ENCODE assay signal across 18 mouse cellular contexts in the genomic region with DNA sequence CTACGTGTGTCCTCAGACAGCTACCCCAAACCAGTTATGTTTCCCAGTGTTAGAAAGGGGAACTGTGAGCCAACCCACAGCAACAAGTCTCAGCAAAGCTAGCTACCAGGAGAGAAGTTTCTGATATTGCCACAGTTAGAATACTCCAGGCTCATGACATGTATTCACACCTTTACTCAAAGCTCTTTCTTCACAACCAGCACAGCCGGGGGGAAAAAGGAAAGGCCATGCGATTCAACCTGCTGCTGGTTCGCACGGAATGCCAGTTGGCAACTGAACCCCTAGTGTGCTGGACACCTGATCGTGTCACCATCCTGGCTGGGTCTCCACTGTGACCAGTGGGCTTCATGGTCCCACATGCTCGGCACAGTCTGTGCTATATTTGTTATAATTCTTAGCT. TPM values are rescaled to one million over a fixed set of nuclear protein-coding genes. Genes with fewer than 3 reads are reported as not detected.
DNase-seq lines count a peak whose midpoint lies in the region; ATAC-seq and TF ChIP-seq lines count a peak whose summit lies in the region.
"Had no signal": no experiment of that assay in that cellular context is flagged by ENCODE, and none has a peak within 500 bp of the region (broad histone marks: within the 10 kb centered on the region; RNA-seq: fewer than 3 reads in every experiment).

No protein-coding gene starts in this region.

- no peak for TF ChIP-seq CTCF in intestine, postnatal 0 days (IDR thresholded peaks at IDR 0.05; ENCODE audit: low read depth)
- TF ChIP-seq CTCF in stomach, postnatal 0 days (IDR thresholded peaks at IDR 0.05; ENCODE audit: low read depth), result no peak
- no peak for TF ChIP-seq CTCF in midbrain, postnatal 0 days (IDR thresholded peaks at IDR 0.05)

- no peaks in the 10 kb centered on the region for H3K27me3 ChIP-seq in intestine, embryonic 15.5 days (replicated peaks)
- no peaks in the 10 kb centered on the region for H3K27me3 ChIP-seq in intestine, postnatal 0 days (replicated peaks; ENCODE audit: control insufficient read depth, insufficient read depth, low read length)
- H3K27me3 ChIP-seq in stomach, embryonic 14.5 days (ENCODE audit: control insufficient read depth, insufficient read depth, low read length), result no peaks in the 10 kb centered on the region
- no peaks in the 10 kb centered on the region for H3K27me3 ChIP-seq in stomach, postnatal 0 days (ENCODE audit: control insufficient read depth, insufficient read depth, low read length)
- peaks cover 11% of the 10 kb centered on the region; the same call in 1 of the 2 replicates for H3K27me3 ChIP-seq in liver, embryonic 13.5 days
- H3K27me3 ChIP-seq in midbrain, postnatal 0 days (ENCODE audit: insufficient read depth, low read length), result 0 out of 2 replicates have a peak, but pooled peaks cover 4% of the 10 kb centered on the region
- H3K27me3 ChIP-seq: Patski had no signal

- no peak overlapping the region for H3K27ac ChIP-seq in intestine, embryonic 15.5 days
- H3K27ac ChIP-seq in intestine, postnatal 0 days (ENCODE audit: low read depth, low read length), result no peak overlapping the region
- no peak overlapping the region for H3K27ac ChIP-seq in stomach, embryonic 14.5 days (ENCODE audit: low read length)
- H3K27ac ChIP-seq in stomach, postnatal 0 days (replicated peaks), result no peak overlapping the region
- no peak overlapping the region for H3K27ac ChIP-seq in liver, embryonic 13.5 days
- no peak overlapping the region for H3K27ac ChIP-seq in midbrain, postnatal 0 days (ENCODE audit: low read depth, low read length)
- H3K27ac ChIP-seq: forebrain, embryonic 12.5 days; midbrain, embryonic 15.5 days; neural tube, embryonic 15.5 days had no signal

- peak overlapping the region; percentile 69; the same call in 1 of the 2 replicates for H3K4me2 ChIP-seq in intestine, embryonic 15.5 days (replicated peaks)
- no peak overlapping the region for H3K4me2 ChIP-seq in intestine, postnatal 0 days (replicated peaks; ENCODE audit: low read depth)
- peak overlapping the region; percentile 52; the same call in 1 of the 2 replicates for H3K4me2 ChIP-seq in stomach, embryonic 14.5 days (replicated peaks; ENCODE audit: low read depth, low read length)
- no peak overlapping the region; the same call in 1 of the 2 replicates for H3K4me2 ChIP-seq in stomach, postnatal 0 days (replicated peaks; ENCODE audit: low read depth)
- peak overlapping the region; percentile 69 for H3K4me2 ChIP-seq in liver, embryonic 13.5 days
- no peak overlapping the region for H3K4me2 ChIP-seq in midbrain, postnatal 0 days (ENCODE audit: low read depth, low read length, poor library complexity, severe bottlenecking)

- no peaks in the 10 kb centered on the region for H3K9me3 ChIP-seq in intestine, embryonic 15.5 days
- no peaks in the 10 kb centered on the region for H3K9me3 ChIP-seq in intestine, postnatal 0 days (ENCODE audit: control insufficient read depth)
- H3K9me3 ChIP-seq in stomach, embryonic 14.5 days (ENCODE audit: control insufficient read depth, low read depth, low read length), result no peaks in the 10 kb centered on the region
- H3K9me3 ChIP-seq in stomach, postnatal 0 days (ENCODE audit: control insufficient read depth, low read length), result no peaks in the 10 kb centered on the region
- no peaks in the 10 kb centered on the region for H3K9me3 ChIP-seq in liver, embryonic 13.5 days (replicated peaks)
- H3K9me3 ChIP-seq in midbrain, postnatal 0 days (ENCODE audit: low read length), result no peaks in the 10 kb centered on the region
- H3K9me3 ChIP-seq: forebrain, embryonic 12.5 days; midbrain, embryonic 15.5 days; neural tube, embryonic 15.5 days had no signal

- no peak overlapping the region for H3K4me3 ChIP-seq in intestine, embryonic 15.5 days (replicated peaks)
- no peak overlapping the region for H3K4me3 ChIP-seq in intestine, postnatal 0 days (ENCODE audit: low read depth, low read length)
- H3K4me3 ChIP-seq in stomach, embryonic 14.5 days (ENCODE audit: low read depth, low read length), result no peak overlapping the region
- no peak overlapping the region for H3K4me3 ChIP-seq in stomach, postnatal 0 days (ENCODE audit: low read depth, low read length)
- H3K4me3 ChIP-seq in liver, embryonic 13.5 days (replicated peaks), result no peak overlapping the region; the same call in 1 of the 2 replicates
- no peak overlapping the region for H3K4me3 ChIP-seq in midbrain, postnatal 0 days (ENCODE audit: low read depth, low read length)

- no peaks in the 10 kb centered on the region for H3K36me3 ChIP-seq in intestine, embryonic 15.5 days
- no peaks in the 10 kb centered on the region for H3K36me3 ChIP-seq in intestine, postnatal 0 days (ENCODE audit: control insufficient read depth, insufficient read depth)
- no peaks in the 10 kb centered on the region for H3K36me3 ChIP-seq in stomach, embryonic 14.5 days (ENCODE audit: control insufficient read depth, insufficient read depth, low read length)
- H3K36me3 ChIP-seq in stomach, postnatal 0 days (ENCODE audit: control insufficient read depth, insufficient read depth, low read length), result no peaks in the 10 kb centered on the region
- H3K36me3 ChIP-seq in liver, embryonic 13.5 days, result no peaks in the 10 kb centered on the region
- no peaks in the 10 kb centered on the region for H3K36me3 ChIP-seq in midbrain, postnatal 0 days (ENCODE audit: insufficient read depth, low read length)
- H3K36me3 ChIP-seq: forebrain, embryonic 12.5 days; midbrain, embryonic 15.5 days; neural tube, embryonic 15.5 days had no signal

- TF ChIP-seq EP300 in stomach, postnatal 0 days (optimal IDR thresholded peaks at IDR 0.05), result no peak

- H3K9ac ChIP-seq in intestine, embryonic 15.5 days, result no peak overlapping the region
- H3K9ac ChIP-seq in intestine, postnatal 0 days (ENCODE audit: low read depth, low read length), result no peak overlapping the region
- H3K9ac ChIP-seq in stomach, embryonic 14.5 days (replicated peaks; ENCODE audit: low read depth, low read length), result no peak overlapping the region
- H3K9ac ChIP-seq in stomach, postnatal 0 days (ENCODE audit: low read length), result no peak overlapping the region
- H3K9ac ChIP-seq in liver, embryonic 13.5 days, result no peak overlapping the region
- H3K9ac ChIP-seq in midbrain, postnatal 0 days (replicated peaks; ENCODE audit: low read length, poor library complexity, severe bottlenecking), result no peak overlapping the region
- H3K9ac ChIP-seq: forebrain, embryonic 12.5 days; midbrain, embryonic 15.5 days; neural tube, embryonic 15.5 days had no signal

- 85% methylated on average over 7 of the region's 7 CpGs for WGBS in intestine, embryonic 15.5 days
- 89% methylated on average over 7 of the region's 7 CpGs for WGBS in intestine, postnatal 0 days
- WGBS in stomach, embryonic 14.5 days, result 82% methylated on average over 7 of the region's 7 CpGs
- WGBS in stomach, postnatal 0 days, result 78% methylated on average over 7 of the region's 7 CpGs
- WGBS in liver, embryonic 13.5 days (ENCODE audit: insufficient replicate concordance), result 64% methylated on average over 7 of the region's 7 CpGs
- 88% methylated on average over 7 of the region's 7 CpGs for WGBS in midbrain, postnatal 0 days

- H3K4me1 ChIP-seq in intestine, embryonic 15.5 days (replicated peaks), result peaks cover 8% of the 10 kb centered on the region; the same call in 1 of the 2 replicates
- H3K4me1 ChIP-seq in intestine, postnatal 0 days (replicated peaks; ENCODE audit: control insufficient read depth, insufficient read depth, low read length), result 0 out of 2 replicates have a peak, but pooled peaks cover 6% of the 10 kb centered on the region
- 0 out of 2 replicates have a peak, but pooled peaks cover 3% of the 10 kb centered on the region for H3K4me1 ChIP-seq in stomach, embryonic 14.5 days (ENCODE audit: control insufficient read depth, insufficient read depth, low read length)
- no peaks in the 10 kb centered on the region; the same call in 1 of the 2 replicates for H3K4me1 ChIP-seq in stomach, postnatal 0 days (replicated peaks; ENCODE audit: control insufficient read depth, insufficient read depth)
- peaks cover 45% of the 10 kb centered on the region for H3K4me1 ChIP-seq in liver, embryonic 13.5 days (replicated peaks)
- H3K4me1 ChIP-seq in midbrain, postnatal 0 days (ENCODE audit: insufficient read depth, low read length), result no peaks in the 10 kb centered on the region
- H3K4me1 ChIP-seq: midbrain, embryonic 15.5 days; neural tube, embryonic 15.5 days had no signal

- no peak for ATAC-seq in intestine, embryonic 15.5 days
- ATAC-seq in intestine, postnatal 0 days, result no peak
- no peak for ATAC-seq in stomach, embryonic 14.5 days (ENCODE audit: insufficient number of reproducible peaks, insufficient read depth, low FRiP score, low read depth)
- no peak for ATAC-seq in stomach, postnatal 0 days (ENCODE audit: low FRiP score, low TSS enrichment)
- ATAC-seq in liver, embryonic 13.5 days (ENCODE audit: low read depth), result no peak
- no peak for ATAC-seq in midbrain, postnatal 0 days (ENCODE audit: low FRiP score)
- ATAC-seq: midbrain, embryonic 15.5 days had no signal

- no peak for DNase-seq in stomach, postnatal 0 days (ENCODE audit: low spot score)
- no peak for DNase-seq in liver, embryonic 13.5 days
- no peak for DNase-seq in midbrain, postnatal 0 days (ENCODE audit: low spot score)
- no peak for DNase-seq in thymus, postnatal 10 days (ENCODE audit: low spot score in 2 of 2)
- DNase-seq: adrenal gland, adult 8-10 months; gastrocnemius, postnatal 25 days; heart, postnatal 4 days; layer of hippocampus, adult 9-11 months; right cerebral cortex, adult 18-20 months; thymus, postnatal 25 days had no signal

RNA-seq across cellular contexts. Expression of a gene that starts 0.8 kb away (rescaled TPM):
- polyA plus RNA-seq in intestine, embryonic 15.5 days (2015; fragmentation: Nextera tagmentation; extraction: Ambion mirVana), result 0.16 and 0.38 TPM in 2 replicates
- polyA plus RNA-seq in intestine, postnatal 0 days (2015; fragmentation: Nextera tagmentation; extraction: Ambion mirVana), result 0.42 and 0.51 TPM in 2 replicates
- polyA plus RNA-seq in stomach, embryonic 14.5 days (2014; fragmentation: Nextera tagmentation; extraction: Ambion mirVana), result 0.29 and 0.54 TPM in 2 replicates
- polyA plus RNA-seq in stomach, postnatal 0 days (2015; fragmentation: Nextera tagmentation; extraction: Ambion mirVana), result 1.1 and 1.2 TPM in 2 replicates
- polyA plus RNA-seq in liver, embryonic 13.5 days (2015; fragmentation: Nextera tagmentation; extraction: Ambion mirVana), result 0.07 and 0.15 TPM in 2 replicates
- total RNA-seq in midbrain, postnatal 0 days (2014; rRNA removed), result 0.09 and 0.22 TPM in 2 replicates
- polyA plus RNA-seq in midbrain, postnatal 0 days (2015; fragmentation: Nextera tagmentation; extraction: Ambion mirVana), result 0.14 TPM in 1 of 2 replicates, not detected in the other
- polyA plus RNA-seq: forebrain, embryonic 12.5 days had no signal

RNA-seq across cellular contexts. Expression of a gene that starts 13.2 kb away (rescaled TPM):
- 18.0 and 19.5 TPM in 2 replicates for polyA plus RNA-seq in intestine, embryonic 15.5 days (2015; fragmentation: Nextera tagmentation; extraction: Ambion mirVana)
- 9.3 and 10.2 TPM in 2 replicates for polyA plus RNA-seq in intestine, postnatal 0 days (2015; fragmentation: Nextera tagmentation; extraction: Ambion mirVana)
- polyA plus RNA-seq in stomach, embryonic 14.5 days (2014; fragmentation: Nextera tagmentation; extraction: Ambion mirVana), result 27.2 and 34.0 TPM in 2 replicates
- 10.0 and 11.3 TPM in 2 replicates for polyA plus RNA-seq in stomach, postnatal 0 days (2015; fragmentation: Nextera tagmentation; extraction: Ambion mirVana)
- polyA plus RNA-seq in liver, embryonic 13.5 days (2015; fragmentation: Nextera tagmentation; extraction: Ambion mirVana), result 5.7 and 7.8 TPM in 2 replicates
- total RNA-seq in midbrain, postnatal 0 days (2014; rRNA removed), result 34.9 and 37.5 TPM in 2 replicates
- polyA plus RNA-seq in midbrain, postnatal 0 days (2015; fragmentation: Nextera tagmentation; extraction: Ambion mirVana), result 14.5 and 17.6 TPM in 2 replicates

RNA-seq across cellular contexts. Expression of a gene that starts 13.6 kb away (rescaled TPM):
- polyA plus RNA-seq in intestine, embryonic 15.5 days (2015; fragmentation: Nextera tagmentation; extraction: Ambion mirVana), result 485 and 543 TPM in 2 replicates
- 829 and 847 TPM in 2 replicates for polyA plus RNA-seq in intestine, postnatal 0 days (2015; fragmentation: Nextera tagmentation; extraction: Ambion mirVana)
- polyA plus RNA-seq in stomach, embryonic 14.5 days (2014; fragmentation: Nextera tagmentation; extraction: Ambion mirVana), result 402 and 448 TPM in 2 replicates
- polyA plus RNA-seq in stomach, postnatal 0 days (2015; fragmentation: Nextera tagmentation; extraction: Ambion mirVana), result 507 and 641 TPM in 2 replicates
- 328 and 358 TPM in 2 replicates for polyA plus RNA-seq in liver, embryonic 13.5 days (2015; fragmentation: Nextera tagmentation; extraction: Ambion mirVana)
- total RNA-seq in midbrain, postnatal 0 days (2014; rRNA removed), result 82.6 and 90.9 TPM in 2 replicates
- 533 and 539 TPM in 2 replicates for polyA plus RNA-seq in midbrain, postnatal 0 days (2015; fragmentation: Nextera tagmentation; extraction: Ambion mirVana)

RNA-seq across cellular contexts. Expression of a gene that starts 59.7 kb away (rescaled TPM):
- 0.09 and 0.18 TPM in 2 replicates for polyA plus RNA-seq in intestine, embryonic 15.5 days (2015; fragmentation: Nextera tagmentation; extraction: Ambion mirVana)
- 0.09 and 0.16 TPM in 2 replicates for polyA plus RNA-seq in intestine, postnatal 0 days (2015; fragmentation: Nextera tagmentation; extraction: Ambion mirVana)
- 0.62 TPM in 1 of 2 replicates, not detected in the other for polyA plus RNA-seq in stomach, embryonic 14.5 days (2014; fragmentation: Nextera tagmentation; extraction: Ambion mirVana)
- 0.07 and 0.12 TPM in 2 replicates for polyA plus RNA-seq in stomach, postnatal 0 days (2015; fragmentation: Nextera tagmentation; extraction: Ambion mirVana)
- polyA plus RNA-seq in liver, embryonic 13.5 days (2015; fragmentation: Nextera tagmentation; extraction: Ambion mirVana), result 0.07 and 0.15 TPM in 2 replicates
- total RNA-seq in midbrain, postnatal 0 days (2014; rRNA removed), result not detected in 2 replicates
- 0.12 TPM in 1 of 2 replicates, not detected in the other for polyA plus RNA-seq in midbrain, postnatal 0 days (2015; fragmentation: Nextera tagmentation; extraction: Ambion mirVana)
- total RNA-seq: adrenal gland, adult 8-10 months; gastrocnemius, postnatal 25 days; heart, postnatal 4 days had no signal
- polyA plus RNA-seq: forebrain, embryonic 12.5 days; limb, embryonic 14.5 days had no signal

Comparison
In these comparisons a context has a peak if more than half of its experiments do, and no peak if none do; other contexts are left out.
1. H3K4me2 ChIP-seq: peak in intestine, embryonic 15.5 days (single experiment), stomach, embryonic 14.5 days (single experiment) and liver, embryonic 13.5 days (single experiment); none in intestine, postnatal 0 days (single experiment), stomach, postnatal 0 days (single experiment) and midbrain, postnatal 0 days (single experiment).